In genomic region chr6:29935741-29936140, GRCm38 (mm10) we compare ENCODE assay signal across 16 mouse cellular contexts. TPM values are rescaled to one million over a fixed set of nuclear protein-coding genes. Genes with fewer than 3 reads are reported as not detected.
DNase-seq lines count a peak whose midpoint lies in the region; ATAC-seq lines count a peak whose summit lies in the region.
"Had no signal": no experiment of that assay in that cellular context is flagged by ENCODE, and none has a peak within 500 bp of the region (broad histone marks: within the 10 kb centered on the region; RNA-seq: fewer than 3 reads in every experiment).

No protein-coding gene starts in this region.

- no peak overlapping the region for H3K4me2 ChIP-seq in heart, embryonic 11.5 days
- H3K4me2 ChIP-seq: embryonic facial prominence, embryonic 13.5 days; heart, embryonic 13.5 days; hindbrain, embryonic 12.5 days; limb, embryonic 15.5 days had no signal

- no peaks in the 10 kb centered on the region for H3K9me3 ChIP-seq in heart, embryonic 11.5 days (replicated peaks; ENCODE audit: control insufficient read depth, low read length)
- H3K9me3 ChIP-seq: embryonic facial prominence, embryonic 13.5 days; heart, embryonic 13.5 days; hindbrain, embryonic 12.5 days; limb, embryonic 15.5 days had no signal

- peaks cover 3% of the 10 kb centered on the region; the same call in 1 of the 2 replicates for H3K4me1 ChIP-seq in heart, embryonic 11.5 days (ENCODE audit: control insufficient read depth, insufficient read depth, low read length)
- H3K4me1 ChIP-seq: hindbrain, embryonic 12.5 days; limb, embryonic 15.5 days had no signal

- WGBS in heart, embryonic 11.5 days (ENCODE audit: insufficient replicate concordance): 93% methylated on average over 1 of the region's 1 CpGs

- intact Hi-C loops in heart, postnatal 10 days (cut with DNase I): no loop called here

- DNase-seq in adrenal gland, postnatal 14 days: peak; percentile 42
- DNase-seq in adrenal gland, postnatal 4 days (ENCODE audit: low spot score in 2 of 2): no peak
- DNase-seq in heart, adult 18-20 months: peak; percentile 54 to 73
- DNase-seq in kidney, adult 9 months: peak; percentile 78
- DNase-seq in kidney, postnatal 10 days: no peak
- peak; percentile 64 to 68 for DNase-seq in heart, postnatal 10 days
- no peak for DNase-seq in urinary bladder, postnatal 10 days (ENCODE audit: low spot score)
- DNase-seq: lung, adult 18-20 months; lung, postnatal 36 days; thymus, adult 18-20 months had no signal

- H3K4me3 ChIP-seq in heart, embryonic 11.5 days (ENCODE audit: low read depth, low read length): no peak overlapping the region
- H3K4me3 ChIP-seq: embryonic facial prominence, embryonic 13.5 days; heart, embryonic 13.5 days; hindbrain, embryonic 12.5 days; limb, embryonic 15.5 days had no signal

- no peak overlapping the region for H3K27ac ChIP-seq in heart, embryonic 11.5 days (ENCODE audit: low read depth, low read length)
- H3K27ac ChIP-seq: embryonic facial prominence, embryonic 13.5 days; heart, embryonic 13.5 days; hindbrain, embryonic 12.5 days; limb, embryonic 15.5 days had no signal

- H3K36me3 ChIP-seq in heart, embryonic 11.5 days (ENCODE audit: control insufficient read depth, insufficient read depth, low read length): peaks cover 13% of the 10 kb centered on the region
- H3K36me3 ChIP-seq: embryonic facial prominence, embryonic 13.5 days; hindbrain, embryonic 12.5 days; limb, embryonic 15.5 days had no signal

- ATAC-seq in heart, embryonic 11.5 days (replicated peaks; ENCODE audit: insufficient number of reproducible peaks, low FRiP score, low TSS enrichment): no peak
- ATAC-seq: inflammation-experienced regulatory T-cells, adult 6 months had no signal

- no peak overlapping the region for H3K9ac ChIP-seq in heart, embryonic 11.5 days (ENCODE audit: low read depth, low read length)
- H3K9ac ChIP-seq: embryonic facial prominence, embryonic 13.5 days; heart, embryonic 13.5 days; hindbrain, embryonic 12.5 days; limb, embryonic 15.5 days had no signal

- H3K27me3 ChIP-seq in heart, embryonic 11.5 days (ENCODE audit: control insufficient read depth, insufficient read depth, low read length): no peaks in the 10 kb centered on the region
- H3K27me3 ChIP-seq: embryonic facial prominence, embryonic 13.5 days; heart, embryonic 13.5 days; hindbrain, embryonic 12.5 days; limb, embryonic 15.5 days had no signal

RNA-seq across cellular contexts. Expression of gene Strip2, which starts 18.9 kb away (rescaled TPM):
- total RNA-seq in adrenal gland, postnatal 14 days (2021): 1.5 and 2.0 TPM in 2 replicates
- 1 to 10 TPM; 2.2 to 2.6 TPM for total RNA-seq in adrenal gland, postnatal 4 days (2021)
- 10 to 100 TPM; 53.5 to 55.1 TPM for total RNA-seq in heart, adult 18-20 months (2021)
- 21.5 and 25.7 TPM in 2 replicates for polyA plus RNA-seq in heart, embryonic 11.5 days (2014; fragmentation: Nextera tagmentation; extraction: Ambion mirVana)
- 10 to 100 TPM; 79.2 to 89.9 TPM for total RNA-seq in heart, postnatal 10 days (2021)

Comparison
In these comparisons a context has a peak if more than half of its experiments do, and no peak if none do; other contexts are left out.
1. DNase-seq: peak in adrenal gland, postnatal 14 days (single experiment), heart, adult 18-20 months (2 of 2), kidney, adult 9 months (single experiment) and heart, postnatal 10 days (2 of 2); none in adrenal gland, postnatal 4 days (0 of 2), kidney, postnatal 10 days (single experiment) and urinary bladder, postnatal 10 days (single experiment).
2. RNA of gene Strip2, which starts 18.9 kb away (total RNA-seq): 79.2 to 89.9 TPM in heart, postnatal 10 days and 53.5 to 55.1 TPM in heart, adult 18-20 months; 2.2 to 2.6 TPM in adrenal gland, postnatal 4 days and 1.5 to 2.0 TPM in adrenal gland, postnatal 14 days; every median in the first group is over 10 times any median in the second.